Mouse (Mus musculus): Measurements from ENCODE around the gene Rassf3. TPM values are rescaled to one million over a fixed set of nuclear protein-coding genes. Genes with fewer than 3 reads are reported as not detected.

Gene Rassf3
- polyA plus RNA-seq, 1 experiment = 41.2 TPM

GRCm38 (mm10) chr10:121465033-121465432, 11.1 kb downstream of the Rassf3 start:
- H3K27ac ChIP-seq (ENCODE audit: control insufficient read depth, insufficient read depth, low read depth, low read length, poor library complexity) = no peak overlapping the region
- TF ChIP-seq CTCF (IDR thresholded peaks at IDR 0.05; ENCODE audit: control insufficient read depth, insufficient read depth, low read length) (no peak), POLR2A (IDR thresholded peaks at IDR 0.05; ENCODE audit: borderline replicate concordance, control insufficient read depth, low read depth, low read length) (no peak)
- 75% methylated on average over 5 of the region's 5 CpGs for WGBS
- no peak overlapping the region for H3K4me3 ChIP-seq (replicated peaks; ENCODE audit: control insufficient read depth, low read depth, low read length)
- H3K4me1 ChIP-seq (ENCODE audit: control insufficient read depth, insufficient read depth, low read length) = peaks cover 6% of the 10 kb centered on the region

- WGBS = 87% methylated on average over 24 of the region's 24 CpGs
- Histone ChIP-seq H3K4me1 (ENCODE audit: control insufficient read depth, insufficient read depth, low read length) (peaks cover 4% of the 10 kb centered on the region), H3K27ac (ENCODE audit: control insufficient read depth, insufficient read depth, low read depth, low read length, poor library complexity) (no peak overlapping the region), H3K4me3 (replicated peaks; ENCODE audit: control insufficient read depth, low read depth, low read length) (no peak overlapping the region)
- no peak for TF ChIP-seq POLR2A (IDR thresholded peaks at IDR 0.05; ENCODE audit: borderline replicate concordance, control insufficient read depth, low read depth, low read length)
- no peak for TF ChIP-seq CTCF (IDR thresholded peaks at IDR 0.05; ENCODE audit: control insufficient read depth, insufficient read depth, low read length)
Observed at GRCm38 (mm10) chr10:121462162-121462881, 13.8 kb downstream of the Rassf3 start.

- no peak for TF ChIP-seq CTCF (IDR thresholded peaks at IDR 0.05; ENCODE audit: control insufficient read depth, insufficient read depth, low read length)
- TF ChIP-seq POLR2A (IDR thresholded peaks at IDR 0.05; ENCODE audit: borderline replicate concordance, control insufficient read depth, low read depth, low read length) = no peak
- Histone ChIP-seq H3K27ac (ENCODE audit: control insufficient read depth, insufficient read depth, low read depth, low read length, poor library complexity) (no peak overlapping the region; the same call in 1 of the 2 replicates), H3K4me1 (ENCODE audit: control insufficient read depth, insufficient read depth, low read length) (peaks cover 2% of the 10 kb centered on the region), H3K4me3 (replicated peaks; ENCODE audit: control insufficient read depth, low read depth, low read length) (no peak overlapping the region)
- WGBS = 61% methylated on average over 22 of the region's 22 CpGs
Observed at GRCm38 (mm10) chr10:121461404-121462161, 14.6 kb downstream of the Rassf3 start.

- TF ChIP-seq POLR2A (IDR thresholded peaks at IDR 0.05; ENCODE audit: borderline replicate concordance, control insufficient read depth, low read depth, low read length) (no peak), CTCF (IDR thresholded peaks at IDR 0.05; ENCODE audit: control insufficient read depth, insufficient read depth, low read length) (no peak)
- Histone ChIP-seq H3K4me1 (ENCODE audit: control insufficient read depth, insufficient read depth, low read length) (peaks cover 2% of the 10 kb centered on the region), H3K4me3 (replicated peaks; ENCODE audit: control insufficient read depth, low read depth, low read length) (no peak overlapping the region), H3K27ac (ENCODE audit: control insufficient read depth, insufficient read depth, low read depth, low read length, poor library complexity) (no peak overlapping the region)
- WGBS = 79% methylated on average over 19 of the region's 19 CpGs
Observed at GRCm38 (mm10) chr10:121459124-121459853, 16.9 kb downstream of the Rassf3 start.

- Histone ChIP-seq H3K4me1 (ENCODE audit: control insufficient read depth, insufficient read depth, low read length) (peaks cover 2% of the 10 kb centered on the region), H3K27ac (ENCODE audit: control insufficient read depth, insufficient read depth, low read depth, low read length, poor library complexity) (no peak overlapping the region), H3K4me3 (replicated peaks; ENCODE audit: control insufficient read depth, low read depth, low read length) (no peak overlapping the region)
- TF ChIP-seq POLR2A (IDR thresholded peaks at IDR 0.05; ENCODE audit: borderline replicate concordance, control insufficient read depth, low read depth, low read length) (no peak), CTCF (IDR thresholded peaks at IDR 0.05; ENCODE audit: control insufficient read depth, insufficient read depth, low read length) (no peak)
- WGBS = 80% methylated on average over 9 of the region's 9 CpGs
Observed at GRCm38 (mm10) chr10:121458408-121458807, 17.7 kb downstream of the Rassf3 start.

GRCm38 (mm10) chr10:121457381-121457780, 18.8 kb downstream of the Rassf3 start:
- no peak overlapping the region for H3K4me3 ChIP-seq (replicated peaks; ENCODE audit: control insufficient read depth, low read depth, low read length)
- WGBS = 80% methylated on average over 3 of the region's 3 CpGs
- TF ChIP-seq POLR2A (IDR thresholded peaks at IDR 0.05; ENCODE audit: borderline replicate concordance, control insufficient read depth, low read depth, low read length) (no peak), CTCF (IDR thresholded peaks at IDR 0.05; ENCODE audit: control insufficient read depth, insufficient read depth, low read length) (no peak)
- no peaks in the 10 kb centered on the region; the same call in none of the 2 replicates for H3K4me1 ChIP-seq (ENCODE audit: control insufficient read depth, insufficient read depth, low read length)
- H3K27ac ChIP-seq (ENCODE audit: control insufficient read depth, insufficient read depth, low read depth, low read length, poor library complexity) = no peak overlapping the region

- 71% methylated on average over 3 of the region's 3 CpGs for WGBS
- Histone ChIP-seq H3K4me1 (ENCODE audit: control insufficient read depth, insufficient read depth, low read length) (no peaks in the 10 kb centered on the region; the same call in none of the 2 replicates), H3K27ac (ENCODE audit: control insufficient read depth, insufficient read depth, low read depth, low read length, poor library complexity) (no peak overlapping the region), H3K4me3 (replicated peaks; ENCODE audit: control insufficient read depth, low read depth, low read length) (no peak overlapping the region)
- TF ChIP-seq POLR2A (IDR thresholded peaks at IDR 0.05; ENCODE audit: borderline replicate concordance, control insufficient read depth, low read depth, low read length) (no peak), CTCF (IDR thresholded peaks at IDR 0.05; ENCODE audit: control insufficient read depth, insufficient read depth, low read length) (no peak)
Observed at GRCm38 (mm10) chr10:121455517-121455916, 20.6 kb downstream of the Rassf3 start.
